Mouse (Mus musculus): ENCODE measurements around the gene Gm13769.
"Not testable (repeated sequence)": the region's sequence is repeated elsewhere in the genome, so short reads cannot be mapped to it uniquely, and the experiment has no call there.

Gm13769 gene

DNA sequence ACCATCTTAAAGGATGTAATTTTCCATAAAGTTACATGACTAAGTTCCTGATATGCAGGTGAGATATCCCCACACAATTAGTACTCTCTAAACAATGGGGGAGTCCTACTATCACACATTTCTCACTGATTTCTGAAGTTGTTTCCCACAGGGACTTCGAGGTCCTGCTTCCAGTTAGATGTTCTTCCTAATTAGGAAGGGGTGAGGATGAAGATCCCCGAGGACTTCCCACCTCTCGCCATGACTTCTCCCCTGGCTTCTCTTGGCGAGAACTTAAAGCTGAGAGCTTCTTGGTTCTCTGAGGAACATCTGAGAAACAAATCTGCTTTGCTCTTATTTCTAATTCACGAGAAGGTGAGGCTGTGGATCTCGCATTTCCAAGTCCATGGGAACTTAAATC lies at the start of gene Gm13769:
Gene Gm13769 (plus strand): TSS at position 301 of the 400 bp plus-strand sequence.
- not testable (repeated sequence) for H3K36me3 ChIP-seq (ENCODE audit: control insufficient read depth, insufficient read depth, low read length, poor library complexity, severe bottlenecking); DNase-seq (ENCODE audit: low read depth, low spot score); H3K27me3 ChIP-seq (ENCODE audit: control insufficient read depth, insufficient read depth, low read length, poor library complexity, severe bottlenecking)

DNA sequence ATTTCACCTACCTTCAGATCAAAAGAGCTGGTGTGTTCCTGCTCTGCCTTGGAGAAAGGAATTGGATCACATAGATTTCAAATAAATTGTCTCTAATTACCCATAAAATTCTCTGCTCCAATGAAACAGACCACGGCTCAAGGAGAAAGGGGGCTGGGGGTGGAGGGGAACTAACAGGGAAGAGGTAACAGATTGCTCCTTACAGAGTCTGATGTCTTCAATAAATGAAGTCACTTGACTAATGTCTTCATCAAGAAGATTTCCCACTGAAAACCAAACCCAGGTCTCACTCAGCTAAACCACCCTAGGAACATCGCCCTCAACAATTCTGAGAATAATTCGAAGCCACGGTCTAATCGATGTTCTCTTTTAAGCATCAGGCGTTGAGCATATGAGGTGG lies 29.3 kb upstream of the Gm13769 start, which contains the start of gene Olfr1272:
Gene Olfr1272 (minus strand): TSS at position 101 of the 400 bp plus-strand sequence.
- no peaks in the 10 kb centered on the region for H3K27me3 ChIP-seq (ENCODE audit: control insufficient read depth, insufficient read depth, low read length, poor library complexity, severe bottlenecking)
- DNase-seq (ENCODE audit: low read depth, low spot score) = no peak
- no peaks in the 10 kb centered on the region for H3K36me3 ChIP-seq (ENCODE audit: control insufficient read depth, insufficient read depth, low read length, poor library complexity, severe bottlenecking)

DNA sequence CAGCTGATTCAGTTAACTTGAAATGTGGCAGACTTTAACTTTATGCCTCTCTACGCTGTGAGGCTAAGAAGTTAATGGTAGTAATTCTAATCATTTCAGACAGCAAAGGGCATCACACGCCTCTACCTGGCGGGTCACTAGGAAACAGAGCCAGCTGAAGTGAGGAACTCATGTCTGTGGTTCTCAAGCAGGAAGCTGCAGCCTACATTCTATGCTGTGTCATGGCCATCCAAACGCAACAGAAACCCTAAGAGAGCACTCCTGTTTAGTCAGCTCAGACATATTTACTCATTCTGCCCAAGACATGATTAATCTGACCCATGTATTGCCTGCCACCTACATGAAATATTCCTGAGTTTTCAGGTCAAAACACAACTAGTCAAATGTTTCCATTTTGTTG lies 24.7 kb downstream of the Gm13769 start:
- H3K36me3 ChIP-seq (ENCODE audit: control insufficient read depth, insufficient read depth, low read length, poor library complexity, severe bottlenecking); DNase-seq (ENCODE audit: low read depth, low spot score); H3K27me3 ChIP-seq (ENCODE audit: control insufficient read depth, insufficient read depth, low read length, poor library complexity, severe bottlenecking): not testable (repeated sequence)

DNA sequence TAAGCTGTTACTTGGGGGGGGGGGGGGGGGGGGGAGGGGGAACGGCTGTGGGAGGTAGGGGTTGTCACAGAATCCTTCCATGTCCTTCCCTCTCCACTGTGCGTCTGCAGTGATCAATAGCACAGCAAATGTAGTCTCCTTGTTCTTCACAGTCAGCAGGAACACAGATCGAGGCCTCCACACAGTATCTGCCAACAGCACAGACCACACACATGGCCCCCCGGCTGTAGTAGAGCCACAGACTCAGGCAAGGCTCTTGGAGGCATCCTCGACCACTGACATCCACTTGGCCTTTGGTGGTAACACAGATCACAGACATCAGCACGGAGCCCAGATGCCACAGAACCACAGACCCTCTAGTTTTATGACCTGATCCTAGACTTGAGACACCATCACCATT lies 29.0 kb downstream of the Gm13769 start:
- DNase-seq (ENCODE audit: low read depth, low spot score); H3K27me3 ChIP-seq (ENCODE audit: control insufficient read depth, insufficient read depth, low read length, poor library complexity, severe bottlenecking); H3K36me3 ChIP-seq (ENCODE audit: control insufficient read depth, insufficient read depth, low read length, poor library complexity, severe bottlenecking): not testable (repeated sequence)

DNA sequence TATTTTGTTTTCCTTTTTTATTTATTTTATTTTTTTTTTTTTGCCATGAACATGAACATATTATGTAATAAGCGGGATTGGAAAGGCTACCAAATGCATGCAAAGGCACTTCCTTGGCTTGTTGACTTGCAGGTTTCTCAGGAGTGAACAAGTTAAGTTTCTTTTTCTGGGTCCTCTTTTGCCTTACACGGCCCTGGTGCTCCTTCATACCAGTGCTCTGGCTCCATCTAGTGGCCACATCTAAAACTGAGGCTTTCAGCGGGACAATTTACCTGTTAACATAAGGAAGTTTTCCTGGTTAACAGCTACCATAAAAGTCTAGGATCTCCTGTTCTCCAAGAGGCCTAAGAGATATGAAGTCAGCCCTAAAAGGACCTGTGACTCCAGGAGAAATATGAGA lies 29.5 kb downstream of the Gm13769 start:
- H3K27me3 ChIP-seq (ENCODE audit: control insufficient read depth, insufficient read depth, low read length, poor library complexity, severe bottlenecking); DNase-seq (ENCODE audit: low read depth, low spot score); H3K36me3 ChIP-seq (ENCODE audit: control insufficient read depth, insufficient read depth, low read length, poor library complexity, severe bottlenecking): not testable (repeated sequence)

DNA sequence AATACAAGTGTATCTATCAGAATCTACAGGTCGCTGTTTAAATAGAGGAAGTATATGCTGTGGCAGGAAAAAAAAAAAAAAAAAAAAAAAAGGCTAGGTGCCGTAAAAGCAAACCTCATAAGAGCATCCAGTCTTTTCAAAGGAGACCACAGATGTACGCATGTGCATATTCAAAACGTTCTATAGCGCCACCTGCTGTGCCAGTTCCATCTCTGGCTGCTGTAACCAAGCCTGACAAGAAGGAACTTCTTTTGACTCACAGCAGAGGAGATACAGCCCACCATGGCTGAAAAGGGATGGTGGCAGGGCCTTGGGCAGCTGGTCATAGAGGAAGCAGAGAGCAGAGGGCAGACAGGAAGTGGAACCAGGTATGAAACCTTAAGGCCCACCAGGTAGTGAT lies 37.2 kb downstream of the Gm13769 start:
- H3K36me3 ChIP-seq (ENCODE audit: control insufficient read depth, insufficient read depth, low read length, poor library complexity, severe bottlenecking); H3K27me3 ChIP-seq (ENCODE audit: control insufficient read depth, insufficient read depth, low read length, poor library complexity, severe bottlenecking); DNase-seq (ENCODE audit: low read depth, low spot score): not testable (repeated sequence)

DNA sequence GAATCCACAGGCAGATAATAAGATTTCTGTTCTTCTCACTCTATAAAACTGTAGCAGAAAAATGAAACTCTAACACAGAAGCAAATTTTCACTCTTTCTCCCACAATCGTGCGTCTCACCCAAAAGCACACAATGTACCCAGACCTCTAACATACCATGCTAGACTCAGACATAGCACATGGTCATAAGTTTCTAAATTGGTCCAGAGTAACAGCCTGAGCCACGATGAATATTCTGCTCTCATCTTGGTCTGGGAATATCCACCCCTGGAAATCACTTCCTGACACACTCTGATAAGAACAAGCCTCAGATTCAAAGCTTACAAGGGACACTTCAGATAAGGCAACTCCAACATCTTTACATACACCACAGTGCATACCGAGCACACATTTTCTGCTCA lies 38.2 kb downstream of the Gm13769 start:
- not testable (repeated sequence) for H3K36me3 ChIP-seq (ENCODE audit: control insufficient read depth, insufficient read depth, low read length, poor library complexity, severe bottlenecking); H3K27me3 ChIP-seq (ENCODE audit: control insufficient read depth, insufficient read depth, low read length, poor library complexity, severe bottlenecking); DNase-seq (ENCODE audit: low read depth, low spot score)
